Mouse (Mus musculus) spleen, adult 12 weeks (tissue): ENCODE measurements around the gene Npcd.

ENCODE experiments used
- DNase-seq: peaks from one replicate; pipeline ENCODE4 v3.0.0; 2022; ENCODE audit warnings: low spot score

The Npcd gene

GRCm38 (mm10) chr15:79766586-79767071 is 67.4 kb downstream of the Npcd start:
- DNase-seq = no peak

GRCm38 (mm10) chr15:79766168-79766567 is 67.9 kb downstream of the Npcd start:
- no peak for DNase-seq

- no peak for DNase-seq
These were observed 68.7 kb downstream of the Npcd start for GRCm38 (mm10) chr15:79765361-79765760.

GRCm38 (mm10) chr15:79764539-79765267 is 69.3 kb downstream of the Npcd start:
- DNase-seq = no peak

- no peak for DNase-seq
These were observed 70.3 kb downstream of the Npcd start for GRCm38 (mm10) chr15:79763601-79764246.

GRCm38 (mm10) chr15:79763001-79763400 is 71.0 kb downstream of the Npcd start:
- DNase-seq = no peak

GRCm38 (mm10) chr15:79760956-79761355 is 73.1 kb downstream of the Npcd start:
- no peak for DNase-seq

- no peak for DNase-seq
These were observed 76.9 kb downstream of the Npcd start for GRCm38 (mm10) chr15:79757118-79757517.

- no peak for DNase-seq
These were observed 77.9 kb downstream of the Npcd start for GRCm38 (mm10) chr15:79755977-79756625.

GRCm38 (mm10) chr15:79755176-79755575 is 78.9 kb downstream of the Npcd start:
- no peak for DNase-seq

- no peak for DNase-seq
These were observed 80.2 kb downstream of the Npcd start for GRCm38 (mm10) chr15:79753873-79754272.

- DNase-seq = no peak
These were observed 80.7 kb downstream of the Npcd start for GRCm38 (mm10) chr15:79753420-79753752.

GRCm38 (mm10) chr15:79752742-79753419 is 81.2 kb downstream of the Npcd start:
- DNase-seq = peak; percentile 57

GRCm38 (mm10) chr15:79751772-79752171 is 82.3 kb downstream of the Npcd start:
- no peak for DNase-seq

GRCm38 (mm10) chr15:79750266-79750665 is 83.8 kb downstream of the Npcd start:
- no peak for DNase-seq

- no peak for DNase-seq
These were observed 84.9 kb downstream of the Npcd start for GRCm38 (mm10) chr15:79749162-79749561.

GRCm38 (mm10) chr15:79747998-79748397 is 86.0 kb downstream of the Npcd start:
- DNase-seq = no peak

GRCm38 (mm10) chr15:79745883-79746282 is 88.2 kb downstream of the Npcd start:
- DNase-seq = no peak

GRCm38 (mm10) chr15:79745312-79745711 is 88.7 kb downstream of the Npcd start:
- DNase-seq = no peak

- DNase-seq = no peak
These were observed 89.3 kb downstream of the Npcd start for GRCm38 (mm10) chr15:79744742-79745141.

GRCm38 (mm10) chr15:79744001-79744400 is 90.0 kb downstream of the Npcd start:
- DNase-seq = no peak

- DNase-seq = no peak
These were observed 91.4 kb downstream of the Npcd start for GRCm38 (mm10) chr15:79742706-79743023.
